Mouse (Mus musculus): ENCODE measurements at regions not wholly inside any gene's neighbourhood (a gene's known extent, or its start where the extent isn't known, plus 50 kb on each side); places are given as distances from the start of the nearest gene placed in this dataset.

GRCm38 (mm10) chr6:31085063-31085759 is 126.3 kb upstream of the Klf14 start:
- no peak for DNase-seq (ENCODE audit: low read depth)

- no peak for DNase-seq (ENCODE audit: low read depth)
Measured at GRCm38 (mm10) chr6:31085760-31086108, 126.9 kb upstream of the Klf14 start.

GRCm38 (mm10) chr6:31086283-31086682 is 127.4 kb upstream of the Klf14 start:
- no peak for DNase-seq (ENCODE audit: low read depth)

GRCm38 (mm10) chr6:31086798-31087360 is 128.0 kb upstream of the Klf14 start:
- DNase-seq (ENCODE audit: low read depth), result no peak

GRCm38 (mm10) chr6:31087511-31087910 is 128.6 kb upstream of the Klf14 start:
- DNase-seq (ENCODE audit: low read depth), result no peak

GRCm38 (mm10) chr6:31088147-31088972 is 129.5 kb upstream of the Klf14 start:
- DNase-seq (ENCODE audit: low read depth), result no peak

- no peak for DNase-seq (ENCODE audit: low read depth)
Measured at GRCm38 (mm10) chr6:31088973-31089368, 130.1 kb upstream of the Klf14 start.

- no peak for DNase-seq (ENCODE audit: low read depth)
Measured at GRCm38 (mm10) chr6:31090288-31090687, 131.4 kb upstream of the Klf14 start.

- DNase-seq (ENCODE audit: low read depth), result no peak
Measured at GRCm38 (mm10) chr6:31090791-31091190, 131.9 kb upstream of the Klf14 start.

GRCm38 (mm10) chr6:31092324-31092723 is 133.4 kb upstream of the Klf14 start:
- DNase-seq (ENCODE audit: low read depth), result no peak

- DNase-seq (ENCODE audit: low read depth), result no peak
Measured at GRCm38 (mm10) chr6:31092760-31093159, 133.9 kb upstream of the Klf14 start.

- no peak for DNase-seq (ENCODE audit: low read depth)
Measured at GRCm38 (mm10) chr6:31095943-31096714, 137.3 kb upstream of the Klf14 start.

GRCm38 (mm10) chr6:31096787-31097186 is 137.9 kb upstream of the Klf14 start:
- no peak for DNase-seq (ENCODE audit: low read depth)

GRCm38 (mm10) chr6:31097254-31097653 is 138.4 kb upstream of the Klf14 start:
- DNase-seq (ENCODE audit: low read depth), result no peak

- DNase-seq (ENCODE audit: low read depth), result no peak
Measured at GRCm38 (mm10) chr6:31098106-31098505, 139.2 kb upstream of the Klf14 start.

- DNase-seq (ENCODE audit: low read depth), result no peak
Measured at GRCm38 (mm10) chr6:31100084-31100579, 141.3 kb upstream of the Klf14 start.

- DNase-seq (ENCODE audit: low read depth), result no peak
Measured at GRCm38 (mm10) chr6:31100749-31101148, 141.9 kb upstream of the Klf14 start.

- DNase-seq (ENCODE audit: low read depth), result no peak
Measured at GRCm38 (mm10) chr6:31106144-31106836, 147.4 kb upstream of the Klf14 start.

GRCm38 (mm10) chr6:31106856-31107359 is 148.0 kb upstream of the Klf14 start:
- no peak for DNase-seq (ENCODE audit: low read depth)

- DNase-seq (ENCODE audit: low read depth), result no peak
Measured at GRCm38 (mm10) chr6:31107360-31107759, 148.5 kb upstream of the Klf14 start.

Measured in gonadal fat pad, adult 2 months (tissue).